Comparison of ENCODE assay signal across 29 mouse cellular contexts in genomic region chr1:57472235-57472634, GRCm38 (mm10).
DNase-seq lines count a peak whose midpoint lies in the region; ATAC-seq and TF ChIP-seq lines count a peak whose summit lies in the region.
"Had no signal": no experiment of that assay in that cellular context is flagged by ENCODE, and none has a peak within 500 bp of the region (broad histone marks: within the 10 kb centered on the region; RNA-seq: fewer than 3 reads in every experiment).

No protein-coding gene starts in this region.

- H3K9me3 ChIP-seq in lung, postnatal 0 days (ENCODE audit: low read length): no peaks in the 10 kb centered on the region
- H3K9me3 ChIP-seq in MEL (replicated peaks; ENCODE audit: insufficient read depth, low read length): no peaks in the 10 kb centered on the region
- H3K9me3 ChIP-seq: hindbrain, embryonic 13.5 days; limb, embryonic 10.5 days; limb, embryonic 15.5 days; liver, embryonic 13.5 days; midbrain, embryonic 10.5 days; neural tube, embryonic 12.5 days had no signal

- no peak overlapping the region for H3K27ac ChIP-seq in lung, postnatal 0 days (ENCODE audit: low read length)
- H3K27ac ChIP-seq in MEL (ENCODE audit: control insufficient read depth, low read depth, low read length): peak overlapping the region; percentile 58
- H3K27ac ChIP-seq: hindbrain, embryonic 13.5 days; limb, embryonic 10.5 days; limb, embryonic 15.5 days; liver, embryonic 13.5 days; macrophage; midbrain, embryonic 10.5 days; neural tube, embryonic 12.5 days had no signal

- no peak overlapping the region for H3K4me3 ChIP-seq in lung, postnatal 0 days (ENCODE audit: low read depth, low read length)
- H3K4me3 ChIP-seq in MEL (ENCODE audit: control insufficient read depth in 1 of 2, insufficient read depth in 1 of 2, low read depth in 2 of 2, low read length in 2 of 2): peak overlapping the region; percentile 1 to 23; a peak in 3 of 4 replicates
- H3K4me3 ChIP-seq: hindbrain, embryonic 13.5 days; limb, embryonic 10.5 days; limb, embryonic 15.5 days; liver, embryonic 13.5 days; midbrain, embryonic 10.5 days; neural tube, embryonic 12.5 days had no signal

- no peaks in the 10 kb centered on the region for H3K4me1 ChIP-seq in lung, postnatal 0 days (ENCODE audit: insufficient read depth, low read depth, low read length)
- peaks cover 4 to 7% of the 10 kb centered on the region in 2 experiments for H3K4me1 ChIP-seq in MEL (ENCODE audit: control insufficient read depth in 1 of 2, insufficient read depth in 2 of 2, low read length in 2 of 2)
- H3K4me1 ChIP-seq: hindbrain, embryonic 13.5 days; liver, embryonic 13.5 days; neural tube, embryonic 12.5 days had no signal

- no peak for TF ChIP-seq RAD21 in MEL (IDR thresholded peaks at IDR 0.05; ENCODE audit: low read depth, low read length)

- H3K27me3 ChIP-seq in lung, postnatal 0 days (replicated peaks; ENCODE audit: insufficient read depth, low read length): no peaks in the 10 kb centered on the region
- H3K27me3 ChIP-seq in MEL (ENCODE audit: control insufficient read depth in 1 of 2, insufficient read depth in 2 of 2, low read length in 2 of 2): no peaks in the 10 kb centered on the region
- H3K27me3 ChIP-seq: hindbrain, embryonic 13.5 days; limb, embryonic 15.5 days; liver, embryonic 13.5 days; neural tube, embryonic 12.5 days had no signal

- WGBS in lung, postnatal 0 days: 25% methylated on average over 1 of the region's 1 CpGs

- TF ChIP-seq CTCF in lung, postnatal 0 days (IDR thresholded peaks at IDR 0.05): no peak
- TF ChIP-seq CTCF in MEL (IDR thresholded peaks at IDR 0.05 in 2 of 3, conservative IDR thresholded peaks at IDR 0.05 in 1 of 3; ENCODE audit: control insufficient read depth in 1 of 3, insufficient read depth in 1 of 3, low read depth in 2 of 3, low read length in 3 of 3, poor library complexity in 1 of 3, severe bottlenecking in 1 of 3): no peak

- H3K4me2 ChIP-seq in lung, postnatal 0 days (replicated peaks; ENCODE audit: low read depth, low read length): no peak overlapping the region
- H3K4me2 ChIP-seq: heart, embryonic 11.5 days; hindbrain, embryonic 13.5 days; limb, embryonic 15.5 days; liver, embryonic 13.5 days; neural tube, embryonic 12.5 days had no signal

- H3K36me3 ChIP-seq in lung, postnatal 0 days (ENCODE audit: insufficient read depth, low read length): no peaks in the 10 kb centered on the region
- H3K36me3 ChIP-seq in MEL (ENCODE audit: control insufficient read depth in 1 of 2, insufficient read depth in 2 of 2, low read length in 2 of 2): peaks cover 0 to 3% of the 10 kb centered on the region in 2 experiments; a peak in 2 of 4 replicates
- H3K36me3 ChIP-seq: hindbrain, embryonic 13.5 days; limb, embryonic 10.5 days; limb, embryonic 15.5 days; liver, embryonic 13.5 days; midbrain, embryonic 10.5 days; neural tube, embryonic 12.5 days had no signal

- no peak overlapping the region for H3K9ac ChIP-seq in lung, postnatal 0 days (replicated peaks; ENCODE audit: low read depth)
- peak overlapping the region; percentile 46 for H3K9ac ChIP-seq in MEL (ENCODE audit: control insufficient read depth, low read depth, low read length, poor library complexity, severe bottlenecking)
- H3K9ac ChIP-seq: hindbrain, embryonic 13.5 days; limb, embryonic 15.5 days; liver, embryonic 13.5 days; neural tube, embryonic 12.5 days had no signal

- no peak for TF ChIP-seq POLR2A in MEL (IDR thresholded peaks at IDR 0.05; ENCODE audit: control insufficient read depth in 1 of 2, insufficient read depth in 1 of 2, low read depth in 1 of 2, low read length in 2 of 2, poor library complexity in 1 of 2)

- TF ChIP-seq EP300 in lung, postnatal 0 days (IDR thresholded peaks at IDR 0.05): no peak
- TF ChIP-seq EP300 in MEL (IDR thresholded peaks at IDR 0.05; ENCODE audit: low read depth in 1 of 2, low read length in 2 of 2): peak; percentile 88 to 94

- no peaks in the 10 kb centered on the region for H3K79me2 ChIP-seq in MEL (ENCODE audit: control insufficient read depth, insufficient read depth, low read length, poor library complexity)

- no peak for ATAC-seq in lung, postnatal 0 days
- peak; percentile 100 for ATAC-seq in granulocyte monocyte progenitor cell, adult 5-6 weeks (replicated peaks; ENCODE audit: poor library complexity, severe bottlenecking)
- ATAC-seq: forebrain, embryonic 14.5 days; intestine, embryonic 16.5 days; midbrain, embryonic 16.5 days had no signal

- DNase-seq in lung, postnatal 0 days (ENCODE audit: low spot score): peak; percentile 9
- no peak for DNase-seq in lung, postnatal 25 days (ENCODE audit: low spot score)
- peak; percentile 92 for DNase-seq in MEL (ENCODE audit: low read depth, low spot score)
- no peak for DNase-seq in testis, postnatal 14 days (ENCODE audit: low spot score)
- DNase-seq in ovary, postnatal 10 days (ENCODE audit: low spot score): no peak
- no peak for DNase-seq in adrenal gland, adult 18-20 months (ENCODE audit: low spot score in 2 of 2)
- DNase-seq: cerebellum, adult 8-10 months; cerebellum, postnatal 25 days; gastrocnemius, postnatal 25 days; heart, adult 18-20 months; heart, postnatal 36 days; kidney, adult 9 months; kidney, postnatal 14 days; layer of hippocampus, adult 9-11 months; liver, embryonic 13.5 days; lung, adult 18-20 months; thymus, adult 2 months; thymus, postnatal 36 days had no signal

TF ChIP-seq in MEL, 35 proteins besides CTCF, POLR2A, EP300 and RAD21:
- TF ChIP-seq MYB (IDR thresholded peaks at IDR 0.05; ENCODE audit: low read depth, low read length) (no peak), MXI1 (IDR thresholded peaks at IDR 0.05; ENCODE audit: low read depth, low read length) (peak; percentile 37; the same call in 1 of the 2 replicates), SIN3A (IDR thresholded peaks at IDR 0.05; ENCODE audit: low read length) (peak; percentile 55), RCOR1 (IDR thresholded peaks at IDR 0.05; ENCODE audit: low read depth, low read length) (peak; percentile 79), SMC3 (IDR thresholded peaks at IDR 0.05; ENCODE audit: low read depth, low read length) (no peak), POLR2AphosphoS5 (IDR thresholded peaks at IDR 0.05; ENCODE audit: borderline replicate concordance, low read depth, low read length) (no peak), ZC3H11A (IDR thresholded peaks at IDR 0.05; ENCODE audit: low read depth, low read length) (0 out of 2 replicates have a peak, but pooled peaks have one; percentile 6), POLR2AphosphoS2 (IDR thresholded peaks at IDR 0.05; ENCODE audit: low read length) (no peak), MAFK (IDR thresholded peaks at IDR 0.05; ENCODE audit: borderline replicate concordance, low read depth, low read length) (peak; percentile 83; the same call in 1 of the 2 replicates), TCF12 (IDR thresholded peaks at IDR 0.05; ENCODE audit: low read depth, low read length) (peak; percentile 73), ETS1 (IDR thresholded peaks at IDR 0.05; ENCODE audit: low read depth, low read length) (peak; percentile 100), BHLHE40 (IDR thresholded peaks at IDR 0.05; ENCODE audit: borderline replicate concordance, low read depth, low read length) (peak; percentile 22; the same call in 1 of the 2 replicates), GATA1 (IDR thresholded peaks at IDR 0.05; ENCODE audit: low read depth, low read length) (peak; percentile 88), MEF2A (IDR thresholded peaks at IDR 0.05; ENCODE audit: extremely low read depth, insufficient replicate concordance, low read depth, low read length, poor library complexity, severe bottlenecking) (no peak), TAL1 (IDR thresholded peaks at IDR 0.05; ENCODE audit: low read length) (peak; percentile 45), CHD2 (IDR thresholded peaks at IDR 0.05; ENCODE audit: low read length) (no peak), USF2 (IDR thresholded peaks at IDR 0.05; ENCODE audit: borderline replicate concordance in 1 of 2, insufficient read depth in 1 of 2, low read depth in 1 of 2, low read length in 2 of 2) (no peak), TBP (IDR thresholded peaks at IDR 0.05; ENCODE audit: low read depth, low read length) (0 out of 2 replicates have a peak, but pooled peaks have one; percentile 10), KAT2A (conservative IDR thresholded peaks at IDR 0.05; ENCODE audit: low read depth, low read length) (no peak; the same call in 1 of the 2 replicates), CHD1 (IDR thresholded peaks at IDR 0.05; ENCODE audit: low read depth, low read length) (no peak), MYC (IDR thresholded peaks at IDR 0.05; ENCODE audit: low read depth, low read length) (0 out of 2 replicates have a peak, but pooled peaks have one; percentile 50)
TF ChIP-seq in MEL: peak in this region for 12.

Comparison
In these comparisons a context has a peak if more than half of its experiments do, and no peak if none do; other contexts are left out.
1. DNase-seq: peak in lung, postnatal 0 days (single experiment) and MEL (single experiment); none in lung, postnatal 25 days (single experiment), testis, postnatal 14 days (single experiment), ovary, postnatal 10 days (single experiment) and adrenal gland, adult 18-20 months (0 of 2).